Mouse (Mus musculus) lung, embryonic 14.5 days (tissue): Measurements from ENCODE around the gene Klk1b27. TPM values are rescaled to one million over a fixed set of nuclear protein-coding genes. Genes with fewer than 3 reads are reported as not detected.
"Not testable (repeated sequence)": the region's sequence is repeated elsewhere in the genome, so short reads cannot be mapped to it uniquely, and the experiment has no call there.

Source experiments
- ATAC-seq: fragments of 200-750 bp; cut with Nextera tagmentation; 2 replicates; pipeline ENCODE4 v1.8.0; 2017; ENCODE audit warnings: mild to moderate bottlenecking, moderate TSS enrichment, moderate library complexity; ENCODE audit not compliant: insufficient read depth
- DNase-seq: peaks from one replicate; pipeline ENCODE4 v3.0.0-alpha.2; 2015
- H3K27ac ChIP-seq: fragments of 300-500 bp; sonication (generic); 2 replicates; pipeline ENCODE4 v1.5.1; 2014; ENCODE audit warnings: low read depth, mild to moderate bottlenecking, moderate library complexity
- H3K27me3 ChIP-seq: fragments of 300-500 bp; sonication (generic); 2 replicates; pipeline ENCODE4 v1.6.1; 2014; ENCODE audit warnings: low read length, control low read depth; ENCODE audit not compliant: insufficient read depth
- H3K36me3 ChIP-seq: fragments of 300-500 bp; sonication (generic); 2 replicates; pipeline ENCODE4 v1.6.1; 2014; ENCODE audit warnings: control low read depth; ENCODE audit not compliant: insufficient read depth
- H3K4me1 ChIP-seq: fragments of 300-500 bp; sonication (generic); 2 replicates; pipeline ENCODE4 v1.6.1; 2014; ENCODE audit warnings: antibody characterized with exemption, control low read depth; ENCODE audit not compliant: insufficient read depth
- H3K4me2 ChIP-seq: fragments of 300-500 bp; sonication (generic); 2 replicates; pipeline ENCODE4 v1.6.1; 2014; ENCODE audit warnings: mild to moderate bottlenecking
- H3K4me3 ChIP-seq: fragments of 300-500 bp; sonication (generic); 2 replicates; pipeline ENCODE4 v1.5.1; 2014; ENCODE audit warnings: low read depth, low read length
- H3K9ac ChIP-seq: fragments of 300-500 bp; sonication (generic); 2 replicates; pipeline ENCODE4 v1.6.1; 2014
- H3K9me3 ChIP-seq: fragments of 300-500 bp; sonication (generic); 2 replicates; pipeline ENCODE4 v1.6.1; 2016; ENCODE audit warnings: low read depth, low read length, control low read depth
- CTCF ChIP-seq: IDR thresholded peaks from 2 replicates; pipeline ENCODE4 v1.5.1; 2016; ENCODE audit warnings: antibody characterized with exemption, low read depth
- WGBS: fragments of 180-500 bp; shearing (Covaris S2); extraction: QIAGEN DNeasy Blood & Tissue Kit; methylation state at CpG from one replicate; pipeline ENCODE4 v1.1.7; 2014; 5-methylcytosine and 5-hydroxymethylcytosine counted together
- polyA plus RNA-seq: library from polyadenylated mRNA; unstranded; fragments of >200 nt; fragmentation: Nextera tagmentation; extraction: Ambion mirVana; gene quantifications from 2 replicates; pipeline ENCODE4 v1.2.1, GENCODE M21; 2014

Gene Klk1b27
- polyA plus RNA-seq, result not detected in 2 replicates

DNA sequence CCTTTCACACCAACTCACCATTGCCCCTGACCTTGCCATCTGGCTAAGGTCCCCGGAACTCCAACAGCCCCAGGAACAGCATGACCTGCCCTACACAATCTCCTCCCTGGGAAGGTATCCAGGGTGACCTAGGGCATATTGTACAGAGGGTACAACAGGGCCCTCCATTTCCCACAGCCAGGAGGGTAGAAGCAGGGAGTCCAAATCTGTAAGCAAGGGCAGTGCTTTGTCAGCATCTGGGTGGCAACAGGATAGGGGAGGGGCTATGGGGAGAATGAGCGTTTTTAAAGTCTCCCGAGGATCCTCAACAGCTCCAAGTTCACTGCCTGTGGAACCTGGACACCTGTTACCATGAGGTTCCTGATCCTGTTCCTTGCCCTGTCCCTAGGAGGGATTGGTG is at the start of gene Klk1b27:
Klk1b27 (plus strand) TSS at position 301 of the 400 bp plus-strand sequence.
- not testable (repeated sequence) for H3K4me3 ChIP-seq, H3K27ac ChIP-seq, H3K4me2 ChIP-seq, ATAC-seq, H3K9ac ChIP-seq, H3K36me3 ChIP-seq, H3K9me3 ChIP-seq, DNase-seq, H3K27me3 ChIP-seq, H3K4me1 ChIP-seq
- WGBS, result 64% methylated on average over 3 of the region's 3 CpGs

DNA sequence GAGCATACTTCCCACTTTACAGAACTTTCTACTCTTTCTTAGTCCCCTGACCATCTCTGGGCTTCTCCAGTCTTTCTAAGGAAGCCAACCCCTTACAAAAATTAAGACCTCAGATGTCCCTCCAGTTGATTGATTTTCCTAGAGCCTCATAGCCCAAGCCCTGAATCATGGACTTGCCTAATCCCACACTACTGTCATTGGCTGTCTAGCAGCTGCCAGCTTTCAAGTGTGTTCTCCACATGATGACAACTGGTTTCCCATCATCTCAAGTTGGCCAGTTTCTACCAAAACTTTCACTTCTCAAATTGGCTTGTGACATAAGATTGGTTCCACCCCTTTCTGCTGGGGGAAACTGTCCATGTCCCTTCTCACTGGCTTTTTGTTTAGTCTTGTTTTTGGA is 47.2 kb upstream of the Klk1b27 start:
- no peak overlapping the region for H3K4me2 ChIP-seq
- H3K27ac ChIP-seq, result no peak overlapping the region
- no peak overlapping the region for H3K4me3 ChIP-seq
- H3K9me3 ChIP-seq, result no peaks in the 10 kb centered on the region
- TF ChIP-seq CTCF, result no peak
- no peak overlapping the region for H3K9ac ChIP-seq
- no peak for ATAC-seq
- no peak for DNase-seq
- no peaks in the 10 kb centered on the region for H3K4me1 ChIP-seq
- H3K36me3 ChIP-seq, result no peaks in the 10 kb centered on the region
- no peaks in the 10 kb centered on the region for H3K27me3 ChIP-seq

DNA sequence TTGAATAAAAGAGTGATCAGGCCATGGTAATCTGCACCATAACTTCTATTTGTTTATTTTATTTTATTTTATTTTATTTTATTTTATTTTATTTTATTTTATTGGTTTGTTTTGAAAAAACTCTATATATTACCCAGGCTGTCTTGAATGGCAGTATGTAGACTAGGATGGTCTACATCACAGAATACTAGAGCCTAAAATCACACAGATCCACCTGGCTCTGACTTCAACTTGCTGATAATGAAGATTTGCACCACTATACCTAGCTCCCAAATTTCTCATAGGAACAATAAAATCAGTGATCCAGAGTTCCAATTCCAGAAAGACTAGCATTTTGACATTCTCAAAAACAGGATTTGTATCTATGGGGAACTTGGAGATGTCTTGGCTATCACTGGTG is 40.2 kb upstream of the Klk1b27 start, which contains the start of gene Klk1b26:
Klk1b26 (plus strand) TSS at position 301 of the 400 bp plus-strand sequence.
- not testable (repeated sequence) for H3K4me2 ChIP-seq, H3K27ac ChIP-seq, H3K27me3 ChIP-seq, DNase-seq, H3K9ac ChIP-seq, H3K9me3 ChIP-seq, ATAC-seq, H3K4me1 ChIP-seq, H3K36me3 ChIP-seq, H3K4me3 ChIP-seq

DNA sequence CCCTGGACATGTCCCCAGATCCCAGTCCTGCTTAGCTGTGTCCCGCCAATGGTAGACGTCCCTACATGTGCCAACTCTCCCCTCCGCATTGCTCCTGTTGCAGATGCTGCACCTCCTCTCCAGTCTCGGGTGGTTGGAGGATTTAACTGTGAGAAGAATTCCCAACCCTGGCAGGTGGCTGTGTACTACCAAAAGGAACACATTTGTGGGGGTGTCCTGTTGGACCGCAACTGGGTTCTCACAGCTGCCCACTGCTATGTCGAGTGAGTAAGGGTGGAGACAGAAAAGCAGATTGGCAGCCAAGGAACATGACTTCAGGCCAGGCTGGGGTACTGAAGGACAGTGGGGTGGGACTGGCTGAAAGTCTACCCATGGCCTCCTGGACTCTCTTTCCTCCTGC is 37.4 kb upstream of the Klk1b27 start:
- WGBS, result 76% methylated on average over 6 of the region's 6 CpGs
- not testable (repeated sequence) for H3K36me3 ChIP-seq, H3K27me3 ChIP-seq, H3K4me2 ChIP-seq, H3K27ac ChIP-seq, H3K4me1 ChIP-seq, DNase-seq, H3K4me3 ChIP-seq, H3K9me3 ChIP-seq, ATAC-seq, H3K9ac ChIP-seq

DNA sequence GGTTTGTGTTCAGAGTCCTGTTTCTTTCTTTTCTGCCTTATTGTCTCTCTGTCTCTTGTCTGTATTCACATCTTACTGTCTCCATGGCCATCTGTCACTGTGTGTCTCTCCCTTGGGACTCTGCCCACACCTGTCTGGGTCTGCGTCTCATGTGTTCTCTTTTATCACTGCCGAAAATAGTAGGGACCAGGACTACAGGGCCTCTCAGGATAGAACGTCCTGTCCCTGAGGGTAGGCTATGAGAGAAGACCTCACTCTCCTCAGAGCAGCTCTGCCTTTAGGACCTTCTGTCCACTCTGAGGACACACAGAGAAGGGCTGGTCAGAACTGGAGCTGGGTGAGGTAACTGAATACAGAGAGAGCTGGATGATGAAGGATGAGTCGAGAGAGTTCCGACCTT is 37.0 kb upstream of the Klk1b27 start:
- 79% methylated on average over 5 of the region's 5 CpGs for WGBS
- no peak for TF ChIP-seq CTCF
- no peak overlapping the region for H3K4me2 ChIP-seq
- ATAC-seq (no peak), DNase-seq (no peak)
- H3K4me1 ChIP-seq, result no peaks in the 10 kb centered on the region
- no peak overlapping the region for H3K4me3 ChIP-seq
- no peak overlapping the region for H3K27ac ChIP-seq
- H3K9ac ChIP-seq, result no peak overlapping the region
- no peaks in the 10 kb centered on the region for H3K36me3 ChIP-seq
- no peaks in the 10 kb centered on the region for H3K9me3 ChIP-seq
- H3K27me3 ChIP-seq, result no peaks in the 10 kb centered on the region

DNA sequence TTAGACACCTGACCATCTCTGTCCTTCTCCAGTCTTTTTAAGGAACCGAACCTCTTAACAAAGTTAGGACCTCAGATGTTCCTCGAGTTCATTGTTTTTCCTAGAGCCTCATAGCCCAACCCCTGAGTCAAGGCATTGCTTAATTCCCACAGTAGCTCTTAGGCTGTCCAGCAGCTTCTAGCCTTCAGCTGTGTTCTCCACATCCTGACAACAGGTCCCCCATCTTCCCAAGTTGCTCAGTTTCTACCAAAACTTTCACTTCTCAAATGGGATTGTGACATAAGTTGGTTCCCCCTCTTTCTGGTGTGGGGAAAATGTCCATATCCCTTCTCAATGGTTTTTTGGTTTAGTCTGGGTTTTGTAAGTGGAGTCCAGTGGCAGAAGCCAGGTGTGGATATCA is 20.0 kb downstream of the Klk1b27 start:
- no peak for ATAC-seq
- H3K9me3 ChIP-seq, result no peaks in the 10 kb centered on the region
- no peaks in the 10 kb centered on the region for H3K4me1 ChIP-seq
- H3K27ac ChIP-seq, result no peak overlapping the region
- no peak for TF ChIP-seq CTCF
- H3K4me2 ChIP-seq, result no peak overlapping the region
- H3K27me3 ChIP-seq, result no peaks in the 10 kb centered on the region
- H3K36me3 ChIP-seq, result no peaks in the 10 kb centered on the region
- H3K9ac ChIP-seq, result no peak overlapping the region
- 77% methylated on average over 2 of the region's 2 CpGs for WGBS
- H3K4me3 ChIP-seq, result no peak overlapping the region
- DNase-seq, result no peak

DNA sequence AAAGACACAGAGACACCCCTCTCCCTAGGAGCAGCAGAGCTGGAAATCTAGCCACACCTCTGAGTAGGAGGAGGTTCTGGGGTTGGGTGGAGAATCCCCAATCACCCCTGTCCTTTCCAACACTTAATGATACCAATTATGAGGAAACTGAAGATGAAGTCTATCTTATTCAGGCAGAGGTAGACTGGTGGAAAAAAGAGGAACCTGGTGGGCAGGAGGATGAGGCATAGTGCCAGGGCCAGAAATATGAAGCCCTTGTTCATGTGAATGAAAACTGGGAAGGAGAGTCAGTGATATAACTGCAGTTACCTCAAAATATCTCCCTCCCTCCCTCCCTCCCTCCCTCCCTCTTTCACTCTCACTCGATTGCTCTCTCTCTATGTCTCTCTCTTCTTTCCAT is 25.6 kb downstream of the Klk1b27 start:
- H3K4me2 ChIP-seq, result no peak overlapping the region
- H3K4me3 ChIP-seq, result no peak overlapping the region
- ATAC-seq (no peak), DNase-seq (no peak)
- no peaks in the 10 kb centered on the region for H3K4me1 ChIP-seq
- H3K9ac ChIP-seq, result no peak overlapping the region
- 75% methylated on average over 1 of the region's 1 CpGs for WGBS
- no peaks in the 10 kb centered on the region; the same call in 1 of the 2 replicates for H3K9me3 ChIP-seq
- no peak overlapping the region for H3K27ac ChIP-seq
- TF ChIP-seq CTCF, result no peak
- H3K36me3 ChIP-seq, result no peaks in the 10 kb centered on the region
- H3K27me3 ChIP-seq, result no peaks in the 10 kb centered on the region

DNA sequence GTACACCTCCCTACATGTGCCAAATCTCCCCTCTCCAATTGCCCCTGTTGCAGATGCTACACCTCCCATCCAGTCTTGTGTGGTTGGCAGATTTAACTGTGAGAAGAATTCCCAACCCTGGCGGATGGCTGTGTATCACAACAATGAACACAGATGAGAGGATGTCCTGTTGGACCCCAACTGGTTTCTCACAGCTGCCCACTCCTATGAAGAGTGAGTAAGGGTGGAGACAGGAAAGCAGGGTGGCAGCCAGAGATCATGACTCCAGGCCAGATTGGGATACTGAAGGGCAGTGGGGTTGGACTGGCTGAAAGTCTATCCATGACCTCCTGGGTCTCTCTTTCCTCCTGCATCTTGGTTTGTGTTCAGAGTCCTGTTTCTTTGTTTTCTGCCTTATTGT is 44.0 kb downstream of the Klk1b27 start:
- Histone ChIP-seq H3K36me3 (no peaks in the 10 kb centered on the region), H3K4me1 (no peaks in the 10 kb centered on the region), H3K9me3 (no peaks in the 10 kb centered on the region), H3K4me3 (no peak overlapping the region), H3K27ac (no peak overlapping the region), H3K9ac (no peak overlapping the region), H3K4me2 (no peak overlapping the region), H3K27me3 (no peaks in the 10 kb centered on the region)
- no peak for TF ChIP-seq CTCF
- 82% methylated on average over 1 of the region's 1 CpGs for WGBS
- DNase-seq, result no peak
- no peak for ATAC-seq

DNA sequence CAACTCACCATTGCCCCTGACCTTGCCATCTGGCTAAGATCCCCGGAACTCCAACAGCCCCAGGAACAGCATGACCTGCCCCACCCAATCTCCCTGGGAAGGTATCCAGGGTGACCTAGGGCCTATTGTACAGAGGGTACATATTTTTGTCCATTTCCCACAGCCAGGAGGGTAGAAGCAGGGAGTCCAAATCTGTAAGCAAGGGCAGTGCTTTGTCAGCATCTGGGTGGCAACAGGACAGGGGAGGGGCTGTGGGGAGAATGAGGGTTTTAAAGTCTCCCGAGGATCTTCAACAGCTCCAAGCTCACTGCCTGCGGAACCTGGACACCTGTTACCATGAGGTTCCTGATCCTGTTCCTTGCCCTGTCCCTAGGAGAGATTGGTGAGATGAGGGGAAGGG is 49.9 kb downstream of the Klk1b27 start, which contains the start of gene Klk1b21:
Klk1b21 (plus strand) TSS at position 301 of the 400 bp plus-strand sequence.
- not testable (repeated sequence) for H3K36me3 ChIP-seq, ATAC-seq, H3K27ac ChIP-seq, H3K27me3 ChIP-seq, DNase-seq, H3K4me3 ChIP-seq, H3K9me3 ChIP-seq, H3K9ac ChIP-seq, H3K4me1 ChIP-seq, H3K4me2 ChIP-seq
- 74% methylated on average over 3 of the region's 3 CpGs for WGBS
